Mouse (Mus musculus): ENCODE data around the gene Rras. TPM values are rescaled to one million over a fixed set of nuclear protein-coding genes. Genes with fewer than 3 reads are reported as not detected.

Gene Rras
- polyA plus RNA-seq, 1 experiment from 2014 or later, result 17.7 TPM

- Histone ChIP-seq H3K4me2 (ENCODE audit: low read depth) (no peak overlapping the region), H3K27ac (ENCODE audit: low read depth, low read length) (no peak overlapping the region), H3K27me3 (ENCODE audit: control insufficient read depth, insufficient read depth, low read length) (no peaks in the 10 kb centered on the region), H3K36me3 (ENCODE audit: control insufficient read depth, insufficient read depth, low read length) (peaks cover 71% of the 10 kb centered on the region), H3K9me3 (ENCODE audit: control insufficient read depth, low read length) (no peaks in the 10 kb centered on the region), H3K4me3 (ENCODE audit: low read depth, low read length) (no peak overlapping the region), H3K4me1 (ENCODE audit: control insufficient read depth, insufficient read depth, low read length) (no peaks in the 10 kb centered on the region), H3K9ac (ENCODE audit: low read length) (no peak overlapping the region)
- no peak for ATAC-seq (ENCODE audit: insufficient read depth, low FRiP score, low TSS enrichment)
- WGBS, result 94% methylated on average over 12 of the region's 12 CpGs
- no peak for DNase-seq (ENCODE audit: low spot score)
Observed at GRCm38 (mm10) chr7:45006503-45006902, 11.3 kb upstream of the Rras start.

DNA sequence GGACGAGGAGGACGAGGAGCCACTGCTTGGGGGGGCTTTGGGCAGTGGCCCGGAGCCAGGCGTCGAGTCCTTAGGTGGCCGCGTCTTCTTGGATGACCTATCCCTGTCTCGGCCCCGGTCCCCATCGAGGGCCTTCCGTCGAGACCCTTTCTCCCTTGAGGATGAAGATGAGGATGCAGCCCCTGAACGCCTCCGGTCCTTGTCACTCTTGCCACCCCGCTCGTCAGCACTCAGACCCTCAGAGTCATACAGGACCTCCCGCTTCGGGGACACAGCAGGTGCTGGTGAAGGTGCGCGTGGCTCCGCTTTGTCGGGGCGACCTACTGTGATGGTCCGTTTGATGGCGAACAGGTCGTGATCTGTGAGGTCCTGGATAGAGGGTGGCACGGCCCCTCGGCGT is 10.6 kb upstream of the Rras start:
- H3K36me3 ChIP-seq (ENCODE audit: control insufficient read depth, insufficient read depth, low read length), result peaks cover 70% of the 10 kb centered on the region
- ATAC-seq (ENCODE audit: insufficient read depth, low FRiP score, low TSS enrichment) (no peak), DNase-seq (ENCODE audit: low spot score) (no peak)
- 96% methylated on average over 29 of the region's 29 CpGs for WGBS
- no peak overlapping the region for H3K27ac ChIP-seq (ENCODE audit: low read depth, low read length)
- H3K4me3 ChIP-seq (ENCODE audit: low read depth, low read length), result no peak overlapping the region
- no peak overlapping the region for H3K9ac ChIP-seq (ENCODE audit: low read length)
- no peaks in the 10 kb centered on the region for H3K4me1 ChIP-seq (ENCODE audit: control insufficient read depth, insufficient read depth, low read length)
- no peaks in the 10 kb centered on the region for H3K9me3 ChIP-seq (ENCODE audit: control insufficient read depth, low read length)
- no peak overlapping the region for H3K4me2 ChIP-seq (ENCODE audit: low read depth)
- no peaks in the 10 kb centered on the region for H3K27me3 ChIP-seq (ENCODE audit: control insufficient read depth, insufficient read depth, low read length)

DNA sequence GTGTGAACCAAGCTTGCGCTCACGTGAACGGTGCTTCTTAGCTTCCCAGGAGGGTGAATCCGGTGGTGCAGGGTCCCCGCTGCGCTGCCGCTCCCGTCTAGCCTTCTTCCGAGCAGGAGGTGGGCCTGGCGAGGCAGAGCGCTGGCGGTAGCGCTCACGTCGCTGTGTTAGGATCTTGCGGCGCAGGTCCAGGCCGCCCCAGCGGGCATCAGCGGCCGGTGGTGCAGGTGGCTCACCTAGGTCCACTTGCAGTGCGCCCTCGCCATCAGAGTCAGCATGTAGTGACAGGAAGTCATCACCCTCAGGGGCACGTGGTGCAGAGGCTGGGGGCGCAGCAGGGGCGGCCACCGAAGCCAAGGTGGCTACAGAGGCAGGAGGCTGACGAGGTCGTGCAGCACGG is 9.9 kb upstream of the Rras start:
- Histone ChIP-seq H3K4me2 (ENCODE audit: low read depth) (no peak overlapping the region), H3K27ac (ENCODE audit: low read depth, low read length) (no peak overlapping the region), H3K9me3 (ENCODE audit: control insufficient read depth, low read length) (no peaks in the 10 kb centered on the region), H3K4me3 (ENCODE audit: low read depth, low read length) (no peak overlapping the region), H3K4me1 (ENCODE audit: control insufficient read depth, insufficient read depth, low read length) (no peaks in the 10 kb centered on the region), H3K27me3 (ENCODE audit: control insufficient read depth, insufficient read depth, low read length) (no peaks in the 10 kb centered on the region), H3K36me3 (ENCODE audit: control insufficient read depth, insufficient read depth, low read length) (peaks cover 72% of the 10 kb centered on the region), H3K9ac (ENCODE audit: low read length) (no peak overlapping the region)
- 95% methylated on average over 30 of the region's 30 CpGs for whole genome bisulfite sequencing
- ATAC-seq (ENCODE audit: insufficient read depth, low FRiP score, low TSS enrichment) (no peak), DNase-seq (ENCODE audit: low spot score) (no peak)

GRCm38 (mm10) chr7:45008411-45008810 is 9.3 kb upstream of the Rras start:
- Histone ChIP-seq H3K4me2 (ENCODE audit: low read depth) (no peak overlapping the region), H3K27ac (ENCODE audit: low read depth, low read length) (no peak overlapping the region), H3K36me3 (ENCODE audit: control insufficient read depth, insufficient read depth, low read length) (peaks cover 67% of the 10 kb centered on the region), H3K4me1 (ENCODE audit: control insufficient read depth, insufficient read depth, low read length) (no peaks in the 10 kb centered on the region), H3K27me3 (ENCODE audit: control insufficient read depth, insufficient read depth, low read length) (no peaks in the 10 kb centered on the region), H3K9me3 (ENCODE audit: control insufficient read depth, low read length) (no peaks in the 10 kb centered on the region), H3K4me3 (ENCODE audit: low read depth, low read length) (no peak overlapping the region), H3K9ac (ENCODE audit: low read length) (no peak overlapping the region)
- ATAC-seq (ENCODE audit: insufficient read depth, low FRiP score, low TSS enrichment) (no peak), DNase-seq (ENCODE audit: low spot score) (no peak)
- 94% methylated on average over 19 of the region's 19 CpGs for WGBS

DNA sequence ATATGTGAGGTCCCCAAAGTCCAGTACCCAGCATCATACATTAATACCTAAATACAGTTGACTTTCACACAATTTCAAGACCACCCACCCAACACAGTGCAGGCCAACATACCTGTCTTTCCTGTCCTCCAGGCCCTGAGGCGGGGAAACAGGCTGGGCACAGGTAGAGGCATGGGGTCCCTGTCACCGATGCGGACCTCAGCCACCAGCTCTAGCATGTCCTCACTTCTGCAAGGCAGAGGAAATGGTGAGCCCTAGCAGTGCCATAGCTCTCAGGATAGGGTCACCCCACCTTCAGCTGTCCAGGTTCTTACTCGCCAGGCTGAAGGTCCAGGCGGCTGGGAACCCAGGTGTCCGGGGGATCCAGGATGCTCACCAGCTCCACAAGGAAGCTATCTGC is 5.8 kb upstream of the Rras start:
- H3K36me3 ChIP-seq (ENCODE audit: control insufficient read depth, insufficient read depth, low read length), result peaks cover 40% of the 10 kb centered on the region
- H3K9ac ChIP-seq (ENCODE audit: low read length), result no peak overlapping the region
- H3K4me3 ChIP-seq (ENCODE audit: low read depth, low read length), result no peak overlapping the region
- H3K4me2 ChIP-seq (ENCODE audit: low read depth), result no peak overlapping the region
- no peak overlapping the region for H3K27ac ChIP-seq (ENCODE audit: low read depth, low read length)
- H3K9me3 ChIP-seq (ENCODE audit: control insufficient read depth, low read length), result no peaks in the 10 kb centered on the region
- DNase-seq (ENCODE audit: low spot score) (no peak), ATAC-seq (ENCODE audit: insufficient read depth, low FRiP score, low TSS enrichment) (no peak)
- no peaks in the 10 kb centered on the region for H3K27me3 ChIP-seq (ENCODE audit: control insufficient read depth, insufficient read depth, low read length)
- 98% methylated on average over 6 of the region's 6 CpGs for WGBS
- peaks cover 9% of the 10 kb centered on the region for H3K4me1 ChIP-seq (ENCODE audit: control insufficient read depth, insufficient read depth, low read length)

DNA sequence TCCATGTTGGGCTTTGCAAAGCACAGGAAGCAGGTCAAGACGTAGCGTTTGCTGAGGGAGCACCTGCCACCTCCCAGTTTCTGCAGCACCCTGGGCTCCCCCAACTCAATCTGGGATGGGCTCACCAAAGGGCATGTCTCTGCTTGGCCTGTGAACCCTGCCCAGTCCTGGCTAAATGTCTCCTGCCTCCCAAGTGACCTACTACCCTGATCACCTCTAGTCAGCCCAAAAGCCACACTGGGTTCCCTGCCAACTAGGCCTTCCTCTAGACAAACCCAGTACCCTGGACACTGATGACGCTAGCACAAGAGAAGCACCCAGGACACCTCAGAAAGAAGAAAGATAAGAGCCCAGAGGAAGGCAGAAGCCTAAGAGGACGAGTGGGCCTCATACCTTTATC is 4.9 kb upstream of the Rras start:
- Histone ChIP-seq H3K4me3 (ENCODE audit: low read depth, low read length) (no peak overlapping the region), H3K9me3 (ENCODE audit: control insufficient read depth, low read length) (no peaks in the 10 kb centered on the region), H3K9ac (ENCODE audit: low read length) (no peak overlapping the region), H3K4me1 (ENCODE audit: control insufficient read depth, insufficient read depth, low read length) (peaks cover 9% of the 10 kb centered on the region), H3K4me2 (ENCODE audit: low read depth) (no peak overlapping the region), H3K27me3 (ENCODE audit: control insufficient read depth, insufficient read depth, low read length) (no peaks in the 10 kb centered on the region), H3K36me3 (ENCODE audit: control insufficient read depth, insufficient read depth, low read length) (peaks cover 31% of the 10 kb centered on the region), H3K27ac (ENCODE audit: low read depth, low read length) (no peak overlapping the region)
- ATAC-seq (ENCODE audit: insufficient read depth, low FRiP score, low TSS enrichment), result no peak
- no peak for DNase-seq (ENCODE audit: low spot score)
- WGBS, result 86% methylated on average over 4 of the region's 4 CpGs

GRCm38 (mm10) chr7:45013366-45014095 is 4.2 kb upstream of the Rras start:
- H3K9ac ChIP-seq (ENCODE audit: low read length), result no peak overlapping the region
- peaks cover 12% of the 10 kb centered on the region for H3K4me1 ChIP-seq (ENCODE audit: control insufficient read depth, insufficient read depth, low read length)
- no peaks in the 10 kb centered on the region for H3K27me3 ChIP-seq (ENCODE audit: control insufficient read depth, insufficient read depth, low read length)
- H3K36me3 ChIP-seq (ENCODE audit: control insufficient read depth, insufficient read depth, low read length), result peaks cover 25% of the 10 kb centered on the region
- no peaks in the 10 kb centered on the region for H3K9me3 ChIP-seq (ENCODE audit: control insufficient read depth, low read length)
- H3K4me2 ChIP-seq (ENCODE audit: low read depth), result no peak overlapping the region
- H3K4me3 ChIP-seq (ENCODE audit: low read depth, low read length), result no peak overlapping the region
- 96% methylated on average over 16 of the region's 16 CpGs for WGBS
- ATAC-seq (ENCODE audit: insufficient read depth, low FRiP score, low TSS enrichment) (no peak), DNase-seq (ENCODE audit: low spot score) (no peak)
- H3K27ac ChIP-seq (ENCODE audit: low read depth, low read length), result no peak overlapping the region

DNA sequence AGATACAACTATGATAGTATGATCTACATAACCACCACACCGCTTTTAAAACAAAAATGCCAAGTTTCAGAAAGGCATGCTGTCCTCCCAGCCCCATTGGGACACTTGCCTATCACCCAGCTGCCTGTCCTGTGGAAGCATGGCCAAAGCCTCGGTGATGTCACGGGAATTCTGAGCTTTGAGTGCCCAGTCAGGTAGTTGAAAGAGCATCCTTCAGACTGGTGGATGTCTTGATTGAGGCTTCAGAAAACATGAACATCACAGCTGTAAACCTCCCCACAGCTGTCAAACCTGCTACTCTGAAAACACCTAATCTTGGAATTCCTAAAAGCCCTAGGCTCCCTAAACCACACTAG is 3.7 kb upstream of the Rras start:
- Histone ChIP-seq H3K4me2 (ENCODE audit: low read depth) (no peak overlapping the region), H3K9ac (ENCODE audit: low read length) (no peak overlapping the region), H3K4me3 (ENCODE audit: low read depth, low read length) (no peak overlapping the region), H3K27ac (ENCODE audit: low read depth, low read length) (no peak overlapping the region), H3K9me3 (ENCODE audit: control insufficient read depth, low read length) (no peaks in the 10 kb centered on the region), H3K36me3 (ENCODE audit: control insufficient read depth, insufficient read depth, low read length) (peaks cover 22% of the 10 kb centered on the region), H3K27me3 (ENCODE audit: control insufficient read depth, insufficient read depth, low read length) (no peaks in the 10 kb centered on the region), H3K4me1 (ENCODE audit: control insufficient read depth, insufficient read depth, low read length) (peaks cover 12% of the 10 kb centered on the region)
- no peak for ATAC-seq (ENCODE audit: insufficient read depth, low FRiP score, low TSS enrichment)
- no peak for DNase-seq (ENCODE audit: low spot score)
- WGBS, result 96% methylated on average over 3 of the region's 3 CpGs

DNA sequence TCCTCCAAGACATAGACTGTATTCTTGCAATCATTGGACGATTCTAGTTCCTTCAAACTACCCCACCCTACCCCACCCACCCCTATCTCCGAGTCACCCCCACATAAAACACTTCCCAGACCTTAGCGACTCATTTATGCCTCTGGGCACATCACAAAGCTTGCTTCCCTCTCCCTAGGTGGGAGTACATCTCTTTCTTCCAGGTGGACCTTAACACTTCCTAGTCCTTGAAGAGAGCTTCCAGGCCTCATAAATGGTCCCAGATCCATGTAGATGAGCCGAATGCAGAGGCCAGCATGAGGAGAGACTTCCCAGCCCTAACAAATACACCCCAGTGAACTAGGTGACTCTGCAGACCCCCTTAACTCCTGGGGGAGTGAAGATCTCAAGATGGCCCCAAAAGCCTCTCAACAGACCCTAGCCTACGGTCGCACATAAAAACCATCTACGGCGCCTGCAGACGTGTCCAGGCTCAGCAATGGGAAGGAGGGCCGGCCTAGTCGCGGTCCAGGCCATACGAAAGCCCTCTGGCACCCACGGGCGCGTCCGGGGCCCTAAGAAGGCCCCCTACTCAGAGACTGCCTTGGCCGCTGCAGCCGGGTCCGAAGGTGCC is 2.3 kb upstream of the Rras start:
- no peak; the same call in 1 of the 2 replicates for ATAC-seq (ENCODE audit: insufficient read depth, low FRiP score, low TSS enrichment)
- no peaks in the 10 kb centered on the region for H3K27me3 ChIP-seq (ENCODE audit: control insufficient read depth, insufficient read depth, low read length)
- WGBS, result 1% methylated on average over 20 of the region's 20 CpGs
- peak overlapping the region; percentile 93 for H3K9ac ChIP-seq (ENCODE audit: low read length)
- peaks cover 17% of the 10 kb centered on the region for H3K36me3 ChIP-seq (ENCODE audit: control insufficient read depth, insufficient read depth, low read length)
- H3K27ac ChIP-seq (ENCODE audit: low read depth, low read length), result peak overlapping the region; percentile 44; the same call in 1 of the 2 replicates
- H3K4me1 ChIP-seq (ENCODE audit: control insufficient read depth, insufficient read depth, low read length), result peaks cover 12% of the 10 kb centered on the region
- no peak for DNase-seq (ENCODE audit: low spot score)
- H3K9me3 ChIP-seq (ENCODE audit: control insufficient read depth, low read length), result no peaks in the 10 kb centered on the region
- H3K4me2 ChIP-seq (ENCODE audit: low read depth), result peak overlapping the region; percentile 82
- H3K4me3 ChIP-seq (ENCODE audit: low read depth, low read length), result peak overlapping the region; percentile 76

All from neural tube, embryonic 11.5 days (tissue).